Mouse (Mus musculus) embryo, embryonic 9.5 days (tissue): ENCODE measurements around the gene Sidt2.

ENCODE experiments used
- DNase-seq: peaks from one replicate; pipeline ENCODE4 v3.0.0-alpha.2; 2017; ENCODE audit errors: extremely low spot score

Sidt2 gene

GRCm38 (mm10) chr9:45955107-45955963 lies at the start of gene Sidt2:
TSS of gene Sidt2 (minus strand) at chr9:45955258.
- peak; percentile 87 for DNase-seq

- no peak for DNase-seq
Observed at GRCm38 (mm10) chr9:46004529-46004928, 49.5 kb upstream of the Sidt2 start.

- peak; percentile 76 for DNase-seq
Observed at GRCm38 (mm10) chr9:46003729-46004128, 48.7 kb upstream of the Sidt2 start.

DNA sequence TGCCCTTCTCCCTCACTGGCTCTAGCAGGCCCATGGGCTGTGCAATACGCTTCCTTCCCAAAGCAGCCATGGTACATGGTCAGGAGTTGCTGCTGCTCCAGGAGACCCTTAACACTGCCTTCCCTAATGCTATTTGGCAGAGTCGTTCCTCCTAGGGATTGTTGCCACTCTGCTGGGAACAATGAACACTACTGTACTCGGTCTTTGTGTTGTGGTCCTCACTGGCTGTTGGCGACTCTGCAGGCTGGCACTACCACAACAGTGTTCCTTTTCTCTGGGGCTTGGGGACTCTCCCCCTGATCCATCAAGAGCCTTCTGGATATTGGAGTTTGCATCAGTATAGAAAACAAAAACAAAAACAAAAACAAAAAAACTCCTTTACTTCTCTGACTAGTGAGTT lies 44.0 kb upstream of the Sidt2 start:
- no peak for DNase-seq

- DNase-seq, result no peak
Observed at GRCm38 (mm10) chr9:45985229-45985567, 30.1 kb upstream of the Sidt2 start.

DNA sequence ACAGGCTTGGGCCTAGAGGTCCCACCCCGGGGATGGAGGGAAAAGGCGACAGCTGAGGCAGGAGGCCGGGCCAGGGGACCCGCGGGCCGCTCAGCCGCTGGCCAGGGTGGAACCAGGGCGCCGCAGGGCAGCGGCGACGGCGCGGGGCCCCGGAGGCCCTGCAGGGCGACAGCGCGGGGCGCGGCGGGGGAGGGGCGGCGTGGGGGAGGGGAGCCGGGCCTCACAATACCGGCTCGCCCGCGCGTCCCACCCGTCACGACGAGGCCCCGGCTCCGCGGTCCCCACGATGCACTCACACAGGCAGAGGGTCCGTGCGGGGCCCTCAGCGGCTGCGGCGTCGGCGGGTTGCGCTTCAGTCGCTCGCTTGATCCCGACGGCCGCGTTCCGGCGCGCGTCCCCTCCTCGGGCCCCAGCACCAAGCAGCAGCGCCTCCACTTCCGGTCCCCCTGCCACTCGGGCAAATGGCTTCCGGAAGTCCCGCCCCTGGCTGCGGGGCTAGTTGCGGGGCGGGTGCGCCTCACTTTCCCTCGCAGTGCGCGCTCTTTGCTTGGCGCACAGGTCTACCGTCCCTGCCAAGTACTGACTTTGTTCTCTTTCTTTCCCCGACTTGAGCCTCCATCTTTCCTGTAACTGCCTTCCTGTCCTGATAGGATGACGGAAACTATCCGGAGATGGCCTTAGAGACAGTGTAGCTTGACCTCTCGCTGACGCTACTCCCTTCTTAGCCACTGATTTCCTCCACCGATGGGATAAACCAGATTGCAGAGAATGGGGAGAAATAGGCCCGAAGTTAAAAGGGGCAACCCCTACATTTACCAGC lies 29.6 kb upstream of the Sidt2 start:
- peak; percentile 95 for DNase-seq

- DNase-seq, result peak; percentile 47
Observed at GRCm38 (mm10) chr9:45983676-45984408, 28.8 kb upstream of the Sidt2 start.

DNA sequence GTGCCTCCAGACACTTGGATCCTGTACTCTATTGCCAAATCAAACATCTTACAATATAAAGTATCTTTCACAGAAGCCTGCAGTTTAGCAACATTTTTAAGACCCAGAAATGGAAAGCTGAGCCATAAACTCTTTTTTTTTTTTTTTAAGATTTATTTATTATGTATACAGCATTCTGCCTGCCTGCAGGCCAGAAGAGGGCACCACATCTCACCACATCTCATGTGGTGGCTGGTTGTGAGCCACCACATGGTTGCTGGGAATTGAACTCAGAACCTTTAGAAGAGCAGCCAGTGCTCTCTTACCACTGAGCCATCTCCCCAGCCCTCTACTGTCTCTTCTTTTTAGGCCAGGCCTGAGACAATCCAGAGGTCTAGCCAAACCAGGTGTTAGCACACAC lies 26.3 kb upstream of the Sidt2 start:
- no peak for DNase-seq

GRCm38 (mm10) chr9:45980611-45981010 lies 25.6 kb upstream of the Sidt2 start:
- DNase-seq, result no peak

GRCm38 (mm10) chr9:45979778-45980177 lies 24.7 kb upstream of the Sidt2 start:
- DNase-seq, result no peak

- DNase-seq, result no peak
Observed at GRCm38 (mm10) chr9:45976884-45977283, 21.8 kb upstream of the Sidt2 start.

GRCm38 (mm10) chr9:45963577-45963976 lies 8.5 kb upstream of the Sidt2 start:
- DNase-seq, result no peak

- no peak for DNase-seq
Observed at GRCm38 (mm10) chr9:45961855-45962254, 6.8 kb upstream of the Sidt2 start.

DNA sequence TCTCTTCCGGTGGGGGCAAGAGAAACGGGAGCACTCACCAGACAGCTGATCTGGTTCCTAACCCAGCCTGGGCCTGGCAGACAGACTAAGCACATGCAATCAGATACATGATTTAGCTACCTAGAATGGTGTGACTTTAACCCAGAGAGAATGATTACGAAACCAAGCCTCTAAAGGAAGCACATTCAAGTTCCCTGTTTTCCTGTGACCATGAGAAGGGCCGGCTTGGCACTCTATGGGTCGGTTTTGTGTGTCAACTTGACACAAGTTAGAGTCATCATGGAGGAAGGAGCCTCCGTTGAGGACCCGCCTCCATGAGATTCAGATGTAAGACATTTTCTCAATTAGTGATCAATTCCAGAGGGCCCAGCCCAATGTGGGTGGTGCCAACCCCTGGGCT lies 4.6 kb upstream of the Sidt2 start:
- no peak for DNase-seq

DNA sequence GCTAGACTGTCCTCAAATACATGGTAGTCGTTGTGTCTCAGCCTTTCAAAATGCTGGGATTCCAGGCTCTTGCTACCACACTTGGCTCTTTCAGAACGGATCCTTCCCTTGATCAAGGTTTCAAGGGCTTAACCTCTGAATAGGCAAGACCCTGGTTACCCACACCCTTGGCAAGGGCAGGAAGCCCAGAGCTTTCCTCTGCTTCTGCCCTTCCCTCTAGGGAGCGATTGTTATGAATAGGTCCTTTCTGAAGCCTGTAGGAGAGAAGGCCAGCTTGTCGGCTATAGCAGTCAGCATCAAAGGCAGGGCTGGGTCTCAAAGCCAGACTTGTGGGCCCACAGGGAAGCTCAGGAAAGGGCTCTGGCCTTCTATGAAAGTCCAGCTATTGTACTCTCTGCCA lies 3.8 kb upstream of the Sidt2 start:
- DNase-seq, result no peak

DNA sequence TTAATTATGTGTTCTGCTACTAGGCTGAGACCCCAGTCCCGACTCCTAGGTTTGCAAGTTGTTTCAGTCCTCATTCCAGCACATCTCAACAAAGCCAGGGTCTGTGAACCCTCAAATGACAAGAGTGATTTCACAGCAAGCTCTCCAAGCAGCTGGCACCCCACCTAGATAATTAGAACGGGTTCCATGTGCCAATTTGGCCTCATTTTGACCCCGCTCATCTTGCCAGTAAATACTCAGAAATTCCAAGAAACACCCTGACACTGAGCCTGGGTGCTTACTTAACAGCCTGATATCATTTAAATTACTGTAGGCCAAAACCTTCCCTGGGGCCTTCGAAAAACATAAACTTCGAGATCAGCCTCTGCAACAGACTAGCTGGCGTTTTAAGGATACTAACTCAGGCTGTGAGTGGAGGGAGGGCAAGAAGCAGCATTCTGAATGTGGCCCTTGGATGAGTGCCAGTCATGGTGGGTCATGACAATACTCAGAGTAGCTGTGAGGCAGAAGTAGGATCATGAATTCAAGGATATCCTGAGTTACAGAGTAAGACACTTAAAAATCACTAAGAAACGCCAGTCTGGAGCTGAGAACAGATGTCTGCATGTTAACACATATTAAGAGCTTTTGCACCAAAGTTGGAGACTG lies 3.1 kb upstream of the Sidt2 start:
- no peak for DNase-seq

DNA sequence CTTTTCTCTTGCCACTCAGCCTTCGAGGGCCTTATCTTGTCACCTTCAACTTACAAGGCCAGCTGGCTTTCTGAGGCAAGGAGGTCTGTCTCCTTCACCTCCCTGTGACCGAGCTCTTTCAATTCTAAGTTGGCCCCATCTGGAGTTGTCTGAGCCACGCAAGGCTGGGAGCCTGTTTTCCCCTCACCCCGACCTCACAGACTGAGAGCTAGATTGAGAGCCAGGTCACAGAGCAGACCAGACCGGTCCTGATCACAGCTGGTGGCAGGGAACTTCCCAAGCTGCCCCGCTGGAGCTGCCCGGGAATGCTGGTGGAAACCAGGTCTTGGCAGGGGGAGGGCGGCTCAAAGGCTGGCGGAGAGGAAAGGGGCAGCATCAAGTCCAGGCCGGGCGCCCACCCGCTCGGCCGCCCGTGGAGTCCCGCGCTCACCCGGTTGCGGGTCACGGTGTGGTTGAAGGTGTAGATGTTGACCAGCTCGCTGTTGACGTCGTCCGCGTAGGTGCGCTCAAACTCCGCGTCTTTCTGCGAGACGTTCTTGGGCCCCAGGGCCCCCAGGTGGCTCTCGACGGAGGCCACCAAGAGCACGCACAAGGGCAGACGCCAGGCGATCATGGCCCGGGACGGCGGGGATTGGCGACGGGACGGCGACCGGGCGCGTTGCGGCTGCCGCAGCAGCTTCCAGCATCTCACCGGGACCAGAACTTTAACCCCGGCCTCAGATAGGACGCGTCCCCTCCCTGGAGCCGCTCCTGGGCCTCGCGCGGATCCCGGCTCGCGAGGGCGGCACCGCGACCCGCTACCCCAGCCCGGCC lies 558 bp downstream of the Sidt2 start:
- DNase-seq, result no peak

- no peak for DNase-seq
Observed at GRCm38 (mm10) chr9:45953511-45954293, 1.4 kb downstream of the Sidt2 start.

- DNase-seq, result no peak
Observed at GRCm38 (mm10) chr9:45952890-45953289, 2.2 kb downstream of the Sidt2 start.

GRCm38 (mm10) chr9:45952057-45952456 lies 3.0 kb downstream of the Sidt2 start:
- no peak for DNase-seq
